Mouse (Mus musculus): ENCODE measurements around the gene Bola2.

DNA sequence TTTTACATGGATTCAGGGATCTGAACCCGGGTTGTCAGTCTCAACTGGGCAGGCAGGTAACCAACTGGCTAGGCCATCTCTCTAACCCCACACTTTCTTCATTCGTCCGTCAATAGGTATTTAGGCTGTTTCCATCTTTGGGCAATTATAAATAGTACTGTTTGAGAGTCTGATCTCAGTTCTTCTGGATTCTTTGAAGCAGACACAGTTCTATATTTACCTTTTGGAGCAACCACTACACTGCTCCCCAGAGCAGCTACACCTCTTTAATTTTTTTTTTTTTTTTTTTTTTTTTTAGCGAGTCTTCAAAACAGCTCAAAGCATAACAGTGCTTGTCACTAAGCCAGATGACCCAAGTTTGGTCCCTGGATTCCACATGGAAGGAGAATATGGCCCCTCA is 20.5 kb downstream of the Bola2 start:
- TF ChIP-seq CTCF (IDR thresholded peaks at IDR 0.05; ENCODE audit: control insufficient read depth, insufficient read depth, low read length) (no peak), POLR2A (IDR thresholded peaks at IDR 0.05; ENCODE audit: borderline replicate concordance, control insufficient read depth, low read depth, low read length) (no peak)

Data from bone marrow, adult 2 months (tissue).